Mouse (Mus musculus): ENCODE data around the gene Igfbp5. TPM values are rescaled to one million over a fixed set of nuclear protein-coding genes. Genes with fewer than 3 reads are reported as not detected.

Igfbp5 gene
- polyA plus RNA-seq, 1 experiment, result 5.5 TPM

DNA sequence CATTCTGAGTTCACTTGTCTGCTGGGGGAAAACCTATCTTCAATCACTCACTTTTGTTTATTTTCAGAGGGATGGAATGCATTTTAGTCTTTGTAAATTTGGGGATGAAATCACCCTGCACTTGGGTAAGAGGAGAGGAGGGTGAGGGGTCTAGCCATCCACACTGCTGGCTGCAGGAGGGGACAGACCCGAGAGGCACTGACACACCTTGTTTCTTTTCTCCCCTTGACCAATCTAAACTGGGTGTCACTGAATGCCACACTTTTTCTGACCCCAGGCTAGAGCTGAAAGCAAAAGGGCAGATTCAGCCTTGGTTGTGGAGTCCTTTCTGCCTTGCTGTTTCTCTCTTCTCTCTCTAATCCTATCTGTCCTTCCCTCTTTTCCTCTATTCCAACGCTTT is 13.0 kb downstream of the Igfbp5 start:
- Histone ChIP-seq H3K36me3 (ENCODE audit: control insufficient read depth, insufficient read depth, low read length) (no peaks in the 10 kb centered on the region), H3K27me3 (ENCODE audit: control insufficient read depth, insufficient read depth, low read length) (no peaks in the 10 kb centered on the region), H3K4me3 (ENCODE audit: low read depth, low read length) (no peak overlapping the region), H3K27ac (ENCODE audit: insufficient read depth, low read depth, low read length) (no peak overlapping the region), H3K4me1 (ENCODE audit: control insufficient read depth, insufficient read depth, insufficient read length, low read length) (no peaks in the 10 kb centered on the region)
- WGBS, result 64% methylated on average over 2 of the region's 2 CpGs
- TF ChIP-seq POLR2A (IDR thresholded peaks at IDR 0.05; ENCODE audit: low read depth, low read length) (no peak), CTCF (IDR thresholded peaks at IDR 0.05; ENCODE audit: extremely low read depth, insufficient read length, insufficient replicate concordance, low read depth, low read length) (no peak)

DNA sequence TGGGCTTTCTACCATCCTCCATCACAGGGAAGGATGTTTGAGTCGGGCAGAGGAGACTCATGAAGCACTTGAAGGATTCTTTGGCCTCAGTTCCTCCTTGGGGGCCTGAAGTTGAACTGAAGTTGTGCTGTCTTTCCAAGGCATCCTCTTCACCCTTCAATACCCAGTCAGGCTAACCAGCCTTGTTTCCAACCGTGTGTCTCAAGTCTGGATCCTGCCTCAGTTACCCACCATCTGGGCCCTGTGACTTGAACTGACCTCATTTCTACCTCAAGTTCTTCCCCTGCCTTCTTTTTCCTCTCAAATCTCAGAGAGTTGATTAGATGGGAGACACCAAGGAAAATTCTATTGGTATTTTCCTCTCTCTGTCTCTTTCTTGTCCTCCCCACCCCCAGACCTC is 14.2 kb downstream of the Igfbp5 start:
- TF ChIP-seq POLR2A (IDR thresholded peaks at IDR 0.05; ENCODE audit: low read depth, low read length) (no peak), CTCF (IDR thresholded peaks at IDR 0.05; ENCODE audit: extremely low read depth, insufficient read length, insufficient replicate concordance, low read depth, low read length) (no peak)
- Histone ChIP-seq H3K4me1 (ENCODE audit: control insufficient read depth, insufficient read depth, insufficient read length, low read length) (no peaks in the 10 kb centered on the region), H3K27me3 (ENCODE audit: control insufficient read depth, insufficient read depth, low read length) (no peaks in the 10 kb centered on the region), H3K27ac (ENCODE audit: insufficient read depth, low read depth, low read length) (no peak overlapping the region), H3K36me3 (ENCODE audit: control insufficient read depth, insufficient read depth, low read length) (no peaks in the 10 kb centered on the region), H3K4me3 (ENCODE audit: low read depth, low read length) (no peak overlapping the region)
- 72% methylated on average over 2 of the region's 2 CpGs for WGBS

DNA sequence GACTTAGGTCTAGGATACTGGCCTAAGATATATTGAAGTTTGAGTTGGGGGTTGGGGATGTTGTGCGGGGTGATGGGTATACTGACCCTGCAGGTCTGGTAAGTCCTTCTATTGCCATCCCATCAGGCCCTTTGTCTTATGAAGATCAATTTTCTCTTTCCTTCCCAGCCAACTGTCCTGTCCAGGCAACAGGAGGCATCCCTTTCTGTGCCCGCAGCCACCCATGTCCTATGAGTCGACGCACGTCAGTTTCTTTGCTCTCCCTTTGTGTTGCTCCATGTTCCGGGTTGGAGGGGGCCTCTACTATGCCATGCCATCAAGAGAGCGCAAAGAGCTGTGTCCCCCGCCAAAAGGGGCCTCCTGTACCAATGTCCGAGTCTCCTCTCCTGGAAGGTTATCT is 14.7 kb downstream of the Igfbp5 start:
- Histone ChIP-seq H3K4me3 (ENCODE audit: low read depth, low read length) (no peak overlapping the region), H3K36me3 (ENCODE audit: control insufficient read depth, insufficient read depth, low read length) (no peaks in the 10 kb centered on the region), H3K4me1 (ENCODE audit: control insufficient read depth, insufficient read depth, insufficient read length, low read length) (no peaks in the 10 kb centered on the region), H3K27me3 (ENCODE audit: control insufficient read depth, insufficient read depth, low read length) (no peaks in the 10 kb centered on the region), H3K27ac (ENCODE audit: insufficient read depth, low read depth, low read length) (no peak overlapping the region)
- no peak for TF ChIP-seq POLR2A (IDR thresholded peaks at IDR 0.05; ENCODE audit: low read depth, low read length)
- no peak for TF ChIP-seq CTCF (IDR thresholded peaks at IDR 0.05; ENCODE audit: extremely low read depth, insufficient read length, insufficient replicate concordance, low read depth, low read length)
- 89% methylated on average over 9 of the region's 9 CpGs for WGBS

DNA sequence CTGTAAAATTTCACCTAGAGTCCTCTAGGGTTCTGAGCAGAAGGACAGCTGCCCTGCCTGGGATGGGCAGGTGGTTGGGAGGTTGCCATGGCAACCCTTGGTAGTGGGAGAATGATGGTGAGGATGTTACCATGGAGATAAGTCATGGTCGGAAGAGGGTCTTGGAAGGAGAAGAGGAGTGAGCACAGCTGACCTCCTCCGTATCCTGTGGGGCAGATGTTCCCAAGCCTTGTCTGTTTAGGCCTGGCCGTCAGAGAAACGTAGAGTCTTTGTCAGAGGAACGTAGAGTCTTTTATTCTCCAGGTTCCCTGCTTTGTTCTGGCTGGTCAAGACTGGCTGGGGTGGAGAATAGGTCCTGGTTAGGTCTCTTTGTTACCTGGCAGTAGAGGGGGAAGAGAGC is 15.8 kb downstream of the Igfbp5 start:
- TF ChIP-seq POLR2A (IDR thresholded peaks at IDR 0.05; ENCODE audit: low read depth, low read length) (no peak), CTCF (IDR thresholded peaks at IDR 0.05; ENCODE audit: extremely low read depth, insufficient read length, insufficient replicate concordance, low read depth, low read length) (no peak)
- H3K4me1 ChIP-seq (ENCODE audit: control insufficient read depth, insufficient read depth, insufficient read length, low read length), result no peaks in the 10 kb centered on the region
- H3K4me3 ChIP-seq (ENCODE audit: low read depth, low read length), result no peak overlapping the region
- 82% methylated on average over 5 of the region's 5 CpGs for WGBS
- no peak overlapping the region for H3K27ac ChIP-seq (ENCODE audit: insufficient read depth, low read depth, low read length)
- H3K27me3 ChIP-seq (ENCODE audit: control insufficient read depth, insufficient read depth, low read length), result no peaks in the 10 kb centered on the region
- H3K36me3 ChIP-seq (ENCODE audit: control insufficient read depth, insufficient read depth, low read length), result no peaks in the 10 kb centered on the region

DNA sequence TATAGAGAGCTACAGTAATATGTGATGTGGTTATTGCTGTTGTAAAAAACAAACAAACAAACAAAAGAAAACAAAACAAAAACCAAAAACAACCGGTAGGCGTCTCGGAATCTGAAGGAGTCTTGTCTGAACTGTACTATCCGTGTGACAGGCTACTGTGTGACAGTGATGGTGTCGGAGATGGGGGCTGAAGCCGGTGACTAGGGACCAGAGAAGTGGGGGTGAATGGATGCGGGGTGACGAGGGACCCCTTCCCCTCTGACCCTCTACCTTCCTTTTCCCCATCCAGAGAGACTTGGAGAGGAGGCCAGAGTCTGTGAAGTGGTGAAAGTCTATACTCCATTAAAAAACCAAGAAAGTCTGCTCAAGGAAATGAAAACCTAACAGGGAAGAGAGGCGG is 16.4 kb downstream of the Igfbp5 start:
- TF ChIP-seq POLR2A (IDR thresholded peaks at IDR 0.05; ENCODE audit: low read depth, low read length) (no peak), CTCF (IDR thresholded peaks at IDR 0.05; ENCODE audit: extremely low read depth, insufficient read length, insufficient replicate concordance, low read depth, low read length) (no peak)
- Histone ChIP-seq H3K27me3 (ENCODE audit: control insufficient read depth, insufficient read depth, low read length) (no peaks in the 10 kb centered on the region), H3K36me3 (ENCODE audit: control insufficient read depth, insufficient read depth, low read length) (no peaks in the 10 kb centered on the region), H3K4me3 (ENCODE audit: low read depth, low read length) (no peak overlapping the region), H3K4me1 (ENCODE audit: control insufficient read depth, insufficient read depth, insufficient read length, low read length) (no peaks in the 10 kb centered on the region), H3K27ac (ENCODE audit: insufficient read depth, low read depth, low read length) (no peak overlapping the region)
- WGBS, result 83% methylated on average over 9 of the region's 9 CpGs

DNA sequence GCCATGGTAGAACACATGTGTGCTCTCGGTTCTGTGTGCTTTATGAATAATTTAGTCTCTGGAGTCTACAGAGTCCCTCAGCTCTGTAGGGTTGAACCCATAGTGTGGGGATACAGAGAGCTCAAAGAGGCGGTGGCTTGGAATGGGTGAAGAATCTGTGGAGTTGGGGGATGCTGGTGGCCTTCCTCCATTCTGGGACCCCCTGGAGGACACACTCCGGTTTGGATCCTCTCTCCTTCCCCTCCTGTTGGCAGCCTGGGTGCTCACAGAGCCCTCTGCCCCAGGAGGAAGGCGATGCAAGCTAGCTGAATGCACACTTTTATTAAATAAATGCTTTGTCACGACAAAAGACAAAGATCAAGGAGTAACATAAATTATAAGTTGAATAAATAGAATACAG is 17.1 kb downstream of the Igfbp5 start:
- Histone ChIP-seq H3K27ac (ENCODE audit: insufficient read depth, low read depth, low read length) (no peak overlapping the region), H3K4me3 (ENCODE audit: low read depth, low read length) (no peak overlapping the region), H3K36me3 (ENCODE audit: control insufficient read depth, insufficient read depth, low read length) (no peaks in the 10 kb centered on the region), H3K27me3 (ENCODE audit: control insufficient read depth, insufficient read depth, low read length) (no peaks in the 10 kb centered on the region), H3K4me1 (ENCODE audit: control insufficient read depth, insufficient read depth, insufficient read length, low read length) (no peaks in the 10 kb centered on the region)
- TF ChIP-seq CTCF (IDR thresholded peaks at IDR 0.05; ENCODE audit: extremely low read depth, insufficient read length, insufficient replicate concordance, low read depth, low read length), result no peak
- TF ChIP-seq POLR2A (IDR thresholded peaks at IDR 0.05; ENCODE audit: low read depth, low read length), result no peak
- 69% methylated on average over 5 of the region's 5 CpGs for WGBS

DNA sequence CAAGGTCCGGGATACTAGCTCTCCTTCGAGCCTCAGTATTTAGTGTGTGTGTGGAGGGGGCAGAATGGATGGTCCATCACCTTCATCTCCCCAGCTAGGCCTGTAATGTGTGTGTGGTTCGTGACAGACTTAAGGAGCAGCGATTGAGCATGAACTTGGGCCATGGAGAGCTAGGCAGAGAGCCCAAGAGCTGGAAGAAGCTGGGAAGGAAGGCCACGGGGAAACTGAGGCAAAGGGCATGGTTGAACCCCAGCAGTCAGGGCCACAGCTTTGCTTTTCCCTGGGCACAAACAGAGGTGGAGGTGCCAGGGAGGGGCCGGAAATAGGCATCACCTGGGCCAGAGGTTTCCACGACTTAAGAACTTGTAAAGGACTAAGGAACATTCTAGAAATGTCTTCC is 17.5 kb downstream of the Igfbp5 start:
- H3K27me3 ChIP-seq (ENCODE audit: control insufficient read depth, insufficient read depth, low read length), result no peaks in the 10 kb centered on the region
- H3K36me3 ChIP-seq (ENCODE audit: control insufficient read depth, insufficient read depth, low read length), result no peaks in the 10 kb centered on the region
- no peaks in the 10 kb centered on the region for H3K4me1 ChIP-seq (ENCODE audit: control insufficient read depth, insufficient read depth, insufficient read length, low read length)
- TF ChIP-seq POLR2A (IDR thresholded peaks at IDR 0.05; ENCODE audit: low read depth, low read length) (no peak), CTCF (IDR thresholded peaks at IDR 0.05; ENCODE audit: extremely low read depth, insufficient read length, insufficient replicate concordance, low read depth, low read length) (no peak)
- WGBS, result 73% methylated on average over 7 of the region's 7 CpGs
- H3K4me3 ChIP-seq (ENCODE audit: low read depth, low read length), result no peak overlapping the region
- H3K27ac ChIP-seq (ENCODE audit: insufficient read depth, low read depth, low read length), result no peak overlapping the region
